Mouse (Mus musculus): ENCODE results near the gene Robo2. TPM values are rescaled to one million over a fixed set of nuclear protein-coding genes. Genes with fewer than 3 reads are reported as not detected.

The Robo2 gene
- polyA plus RNA-seq, 1 experiment = not detected

DNA sequence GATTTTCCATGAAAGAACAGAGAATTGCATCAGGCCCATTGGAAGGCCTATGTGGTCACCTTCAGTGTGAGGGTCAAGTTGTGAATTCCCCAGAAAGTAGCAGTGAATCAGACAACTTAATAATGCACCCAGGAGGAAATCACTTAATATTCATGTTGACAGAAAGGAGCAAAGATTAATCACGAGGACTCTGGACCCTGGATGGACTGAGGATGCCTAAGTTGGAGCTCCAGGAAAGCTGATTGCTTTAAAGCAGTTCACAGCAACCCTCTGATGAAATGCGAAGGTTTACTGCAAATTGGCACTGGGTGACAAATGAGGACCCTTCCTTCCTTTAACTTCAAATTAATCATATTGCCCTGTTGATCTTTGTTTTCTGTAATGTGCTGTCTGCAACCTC lies 32.2 kb downstream of the Robo2 start:
- Histone ChIP-seq H3K4me3 (ENCODE audit: insufficient read depth, low read depth, low read length) (no peak overlapping the region), H3K4me1 (ENCODE audit: control insufficient read depth, insufficient read depth, insufficient read length, low read length) (peaks cover 2% of the 10 kb centered on the region; the same call in 1 of the 2 replicates), H3K27ac (replicated peaks; ENCODE audit: low read depth, low read length) (no peak overlapping the region)

DNA sequence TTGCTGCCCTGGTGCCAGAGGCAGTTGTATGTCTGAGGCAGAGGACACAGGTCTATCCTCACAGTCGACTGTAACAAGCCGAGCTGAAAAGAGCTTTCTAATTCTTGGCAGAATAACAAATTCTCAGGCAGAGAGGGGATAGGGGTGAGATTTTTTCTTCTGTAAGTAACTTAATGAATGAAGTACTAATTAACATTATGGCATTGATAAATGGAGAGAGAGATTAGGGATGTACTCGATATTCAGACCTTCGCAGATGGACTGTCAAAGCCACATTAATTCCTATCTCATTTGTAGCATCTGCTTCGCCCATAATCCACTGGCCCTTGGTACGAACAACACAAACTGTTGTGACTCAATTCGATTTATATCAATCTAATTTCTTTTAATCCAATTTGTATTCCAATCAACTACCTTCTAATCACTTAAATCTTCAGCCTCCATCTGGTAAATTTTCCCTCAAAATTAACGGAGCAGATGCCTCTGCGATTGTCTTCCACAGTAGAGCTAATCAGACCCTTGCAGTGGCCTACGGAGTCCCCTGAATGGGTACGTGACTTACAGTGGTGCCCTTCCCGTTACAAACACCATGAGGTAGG lies 36.2 kb downstream of the Robo2 start:
- H3K4me1 ChIP-seq (ENCODE audit: control insufficient read depth, insufficient read depth, insufficient read length, low read length) = peaks cover 2% of the 10 kb centered on the region; the same call in 1 of the 2 replicates
- no peak overlapping the region for H3K27ac ChIP-seq (replicated peaks; ENCODE audit: low read depth, low read length)
- H3K4me3 ChIP-seq (ENCODE audit: insufficient read depth, low read depth, low read length) = no peak overlapping the region

DNA sequence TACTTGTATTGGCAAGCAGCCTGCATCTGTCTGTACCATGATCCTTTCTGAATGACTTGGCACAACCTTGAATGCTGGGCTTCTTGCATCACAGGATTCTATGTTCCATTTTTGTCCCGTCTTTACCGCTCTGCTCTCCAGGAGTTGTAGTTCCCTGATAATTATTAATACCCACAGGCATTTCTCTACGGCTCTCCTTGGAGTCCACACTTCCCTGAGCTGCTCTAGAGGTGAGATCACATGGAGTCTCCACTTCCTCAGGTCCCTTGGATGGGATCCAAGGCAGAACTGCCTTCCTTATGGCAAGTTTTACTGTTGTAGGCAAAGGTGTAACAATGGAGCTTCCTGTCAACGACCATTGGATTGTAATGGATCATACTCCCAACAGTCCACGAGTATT lies 37.1 kb downstream of the Robo2 start:
- Histone ChIP-seq H3K27ac (replicated peaks; ENCODE audit: low read depth, low read length) (no peak overlapping the region), H3K4me3 (ENCODE audit: insufficient read depth, low read depth, low read length) (no peak overlapping the region), H3K4me1 (ENCODE audit: control insufficient read depth, insufficient read depth, insufficient read length, low read length) (peaks cover 2% of the 10 kb centered on the region; the same call in 1 of the 2 replicates)

DNA sequence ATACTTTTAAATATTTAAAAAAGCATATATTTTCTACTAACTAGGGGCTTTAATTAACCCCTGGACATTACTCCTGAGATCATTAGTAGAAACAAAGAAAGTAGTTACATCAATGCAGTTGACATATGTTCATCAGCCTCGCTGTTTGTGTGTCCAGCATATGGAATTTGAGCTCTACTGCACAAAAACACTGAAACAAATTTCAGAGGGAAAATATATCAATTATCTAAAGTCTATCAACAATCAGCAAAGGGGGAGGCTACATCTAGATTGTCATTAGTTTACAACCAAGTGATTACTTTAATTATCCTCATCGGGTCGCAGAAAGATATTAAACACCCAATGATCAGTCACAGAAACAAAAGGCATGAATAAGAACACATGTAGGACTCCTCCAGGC lies 38.2 kb downstream of the Robo2 start:
- no peak overlapping the region for H3K4me3 ChIP-seq (ENCODE audit: insufficient read depth, low read depth, low read length)
- H3K4me1 ChIP-seq (ENCODE audit: control insufficient read depth, insufficient read depth, insufficient read length, low read length) = peaks cover 2% of the 10 kb centered on the region; the same call in 1 of the 2 replicates
- H3K27ac ChIP-seq (replicated peaks; ENCODE audit: low read depth, low read length) = no peak overlapping the region

DNA sequence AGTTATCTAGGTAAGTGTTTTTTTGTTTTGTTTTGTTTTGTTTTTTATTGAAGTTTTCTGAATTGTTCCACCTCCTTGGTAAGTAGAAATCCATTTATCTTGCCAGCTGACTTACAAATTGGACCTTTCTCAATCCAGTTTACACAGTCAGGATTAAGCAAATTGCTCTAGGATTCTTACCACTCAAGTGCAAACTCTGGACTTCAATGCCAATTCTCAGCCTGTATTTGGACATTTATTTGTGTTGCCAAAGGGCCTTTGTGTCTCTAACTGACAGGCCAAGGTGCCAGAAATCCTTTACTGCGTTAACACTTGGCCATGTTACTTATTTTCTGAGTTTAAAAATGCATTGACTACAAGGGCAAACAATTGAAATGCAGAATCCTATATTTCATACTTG lies 38.7 kb downstream of the Robo2 start:
- no peak overlapping the region for H3K4me3 ChIP-seq (ENCODE audit: insufficient read depth, low read depth, low read length)
- H3K27ac ChIP-seq (replicated peaks; ENCODE audit: low read depth, low read length) = no peak overlapping the region
- peaks cover 2% of the 10 kb centered on the region; the same call in 1 of the 2 replicates for H3K4me1 ChIP-seq (ENCODE audit: control insufficient read depth, insufficient read depth, insufficient read length, low read length)

DNA sequence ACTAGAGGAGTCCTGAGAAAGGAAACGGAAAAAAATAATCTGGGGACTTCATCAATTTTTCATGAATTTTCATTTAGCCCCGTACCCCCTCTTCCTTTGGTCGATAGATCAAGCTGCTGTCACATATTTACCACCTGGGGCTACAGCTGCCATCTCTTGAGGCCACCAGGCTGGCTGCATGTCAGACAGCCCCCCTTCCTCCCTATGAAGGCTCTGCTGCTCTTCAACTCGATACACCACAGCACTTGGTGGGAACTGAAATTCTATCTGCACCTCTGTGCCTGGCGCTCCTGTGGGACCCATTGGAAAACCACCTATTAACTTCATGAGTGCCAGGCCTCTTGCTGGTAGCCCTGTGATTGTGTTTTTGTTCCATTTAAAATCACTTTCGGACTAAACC lies 63.2 kb downstream of the Robo2 start:
- H3K4me1 ChIP-seq (ENCODE audit: control insufficient read depth, insufficient read depth, insufficient read length, low read length) = no peaks in the 10 kb centered on the region
- no peak overlapping the region for H3K27ac ChIP-seq (replicated peaks; ENCODE audit: low read depth, low read length)
- no peak overlapping the region for H3K4me3 ChIP-seq (ENCODE audit: insufficient read depth, low read depth, low read length)

DNA sequence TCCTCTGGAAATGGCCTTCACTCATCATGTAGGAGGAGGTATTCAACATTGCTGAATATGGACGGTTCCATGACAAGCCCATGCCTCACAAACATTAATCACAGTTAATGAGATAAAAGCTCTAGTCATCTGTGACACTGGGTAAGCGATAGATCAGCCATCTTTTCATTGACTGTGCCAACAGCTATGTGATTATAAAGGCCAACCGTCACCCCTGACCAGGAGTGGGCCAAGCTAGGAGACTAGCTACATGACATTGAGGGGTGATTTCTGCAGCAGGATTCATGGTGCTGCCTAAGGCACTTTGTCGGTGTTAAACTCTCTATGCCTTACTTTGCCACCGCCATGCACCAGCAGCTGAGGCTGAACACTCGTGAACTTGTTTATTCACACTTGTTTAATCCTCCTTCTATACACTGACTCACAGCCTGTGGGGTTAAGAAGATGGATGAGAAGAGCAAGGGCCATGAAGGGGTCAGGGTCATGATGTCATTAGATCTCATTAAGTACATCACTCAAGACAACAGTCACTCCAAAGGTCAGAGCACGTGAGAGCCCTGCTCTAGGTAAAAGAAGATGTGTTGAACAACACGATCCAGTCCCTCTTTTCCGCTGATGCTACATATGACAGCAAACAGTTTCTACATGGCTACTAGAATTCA lies 72.5 kb downstream of the Robo2 start:
- Histone ChIP-seq H3K27ac (replicated peaks; ENCODE audit: low read depth, low read length) (no peak overlapping the region), H3K4me1 (ENCODE audit: control insufficient read depth, insufficient read depth, insufficient read length, low read length) (no peaks in the 10 kb centered on the region), H3K4me3 (ENCODE audit: insufficient read depth, low read depth, low read length) (no peak overlapping the region)

DNA sequence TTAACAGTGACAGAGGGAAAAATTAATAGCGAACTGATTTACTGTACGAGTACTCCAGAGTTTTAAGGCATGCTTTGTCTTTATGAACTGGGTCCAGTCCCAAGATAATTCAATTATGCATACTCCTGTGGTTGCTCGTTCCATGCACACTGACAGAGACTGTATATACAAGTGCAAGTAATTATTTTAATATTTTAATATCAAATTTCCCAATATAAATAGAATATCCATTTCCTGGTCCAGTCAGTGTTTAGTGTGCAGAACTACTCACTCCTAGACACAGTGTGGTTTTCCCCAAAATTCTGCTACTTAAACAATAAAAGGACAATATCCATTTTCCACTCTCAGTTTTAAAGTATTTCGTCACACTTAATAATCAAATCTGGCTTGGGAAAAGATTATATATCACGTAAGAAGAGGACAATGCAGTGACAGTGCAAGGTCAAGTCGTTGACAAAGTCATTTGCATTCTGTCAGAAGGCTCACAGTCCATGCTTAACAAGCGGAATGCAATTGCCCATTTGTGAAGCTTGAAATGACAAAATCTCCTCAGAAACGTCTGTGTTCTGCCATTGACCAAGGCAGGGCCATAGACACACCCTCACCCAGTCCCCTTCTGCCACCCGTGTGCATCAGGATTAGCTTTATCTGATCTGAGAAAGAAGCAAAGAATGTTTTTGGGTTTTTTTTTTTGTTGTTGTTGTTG lies 89.8 kb downstream of the Robo2 start:
- Histone ChIP-seq H3K4me3 (ENCODE audit: insufficient read depth, low read depth, low read length) (no peak overlapping the region), H3K27ac (replicated peaks; ENCODE audit: low read depth, low read length) (no peak overlapping the region), H3K4me1 (ENCODE audit: control insufficient read depth, insufficient read depth, insufficient read length, low read length) (no peaks in the 10 kb centered on the region)

DNA sequence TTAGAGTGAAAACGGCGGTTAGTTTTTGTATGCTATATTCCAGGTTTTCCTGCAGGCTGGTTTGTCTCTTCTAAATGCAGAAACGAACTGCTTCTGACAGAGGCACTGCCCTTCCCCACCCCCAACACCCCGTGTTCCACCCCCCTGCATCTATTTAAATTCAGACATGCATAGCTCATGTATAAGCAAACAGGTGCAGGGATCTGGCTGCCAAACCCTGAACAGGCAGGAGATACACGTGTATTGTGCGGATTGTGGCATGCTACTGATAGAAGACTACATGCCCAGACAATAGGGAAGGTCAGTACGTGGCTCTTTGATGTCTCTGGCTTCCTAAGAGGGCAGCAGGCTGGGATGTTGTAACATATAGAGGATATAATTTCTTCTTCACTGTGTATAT lies 95.5 kb downstream of the Robo2 start:
- H3K4me1 ChIP-seq (ENCODE audit: control insufficient read depth, insufficient read depth, insufficient read length, low read length) = no peaks in the 10 kb centered on the region
- H3K27ac ChIP-seq (replicated peaks; ENCODE audit: low read depth, low read length) = no peak overlapping the region

DNA sequence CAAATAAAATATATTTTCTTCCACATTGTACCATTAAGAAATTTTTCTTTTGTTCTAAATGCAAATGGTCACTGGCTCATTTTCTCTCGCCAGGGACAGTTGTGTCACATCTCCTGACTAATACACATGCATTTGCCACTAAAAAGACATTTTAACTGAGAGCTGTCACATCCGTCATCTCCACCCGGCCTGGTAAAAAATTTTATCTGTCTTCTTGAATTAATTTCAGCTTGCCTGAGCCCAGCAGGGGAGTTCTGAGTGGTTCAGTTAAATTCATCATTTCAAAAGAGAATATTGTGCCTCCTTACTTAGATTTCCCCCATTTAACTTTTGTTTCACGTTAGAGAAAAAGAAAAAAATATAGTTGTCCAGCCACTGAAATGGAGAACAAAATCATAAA lies 98.4 kb downstream of the Robo2 start:
- no peak overlapping the region for H3K27ac ChIP-seq (replicated peaks; ENCODE audit: low read depth, low read length)
- H3K4me3 ChIP-seq (ENCODE audit: insufficient read depth, low read depth, low read length) = no peak overlapping the region

More for the DNA sequence above, 95.5 kb downstream of the Robo2 start:
- no peak overlapping the region for H3K4me3 ChIP-seq (ENCODE audit: insufficient read depth, low read depth, low read length)

DNA sequence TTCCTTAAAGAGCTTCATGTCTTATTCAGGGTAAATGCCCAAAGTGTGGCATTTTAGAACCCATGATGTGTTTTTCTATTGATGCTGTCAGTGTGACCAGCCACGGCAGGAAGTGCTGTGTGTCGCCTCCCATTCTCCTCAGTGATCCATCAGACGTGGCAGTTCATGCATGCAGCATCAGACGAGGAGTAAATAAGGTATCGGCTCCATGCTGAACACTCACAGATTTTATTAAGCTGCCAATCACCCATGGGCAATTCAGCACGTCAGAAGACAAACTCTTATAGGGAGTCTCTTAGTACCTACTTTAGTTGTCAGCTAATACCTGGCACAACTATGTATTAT lies 104.1 kb downstream of the Robo2 start:
- no peak overlapping the region for H3K27ac ChIP-seq (replicated peaks; ENCODE audit: low read depth, low read length)
- H3K4me1 ChIP-seq (ENCODE audit: control insufficient read depth, insufficient read depth, insufficient read length, low read length) = no peaks in the 10 kb centered on the region
- H3K4me3 ChIP-seq (ENCODE audit: insufficient read depth, low read depth, low read length) = no peak overlapping the region

More for the DNA sequence above, 98.4 kb downstream of the Robo2 start:
- no peaks in the 10 kb centered on the region for H3K4me1 ChIP-seq (ENCODE audit: control insufficient read depth, insufficient read depth, insufficient read length, low read length)

DNA sequence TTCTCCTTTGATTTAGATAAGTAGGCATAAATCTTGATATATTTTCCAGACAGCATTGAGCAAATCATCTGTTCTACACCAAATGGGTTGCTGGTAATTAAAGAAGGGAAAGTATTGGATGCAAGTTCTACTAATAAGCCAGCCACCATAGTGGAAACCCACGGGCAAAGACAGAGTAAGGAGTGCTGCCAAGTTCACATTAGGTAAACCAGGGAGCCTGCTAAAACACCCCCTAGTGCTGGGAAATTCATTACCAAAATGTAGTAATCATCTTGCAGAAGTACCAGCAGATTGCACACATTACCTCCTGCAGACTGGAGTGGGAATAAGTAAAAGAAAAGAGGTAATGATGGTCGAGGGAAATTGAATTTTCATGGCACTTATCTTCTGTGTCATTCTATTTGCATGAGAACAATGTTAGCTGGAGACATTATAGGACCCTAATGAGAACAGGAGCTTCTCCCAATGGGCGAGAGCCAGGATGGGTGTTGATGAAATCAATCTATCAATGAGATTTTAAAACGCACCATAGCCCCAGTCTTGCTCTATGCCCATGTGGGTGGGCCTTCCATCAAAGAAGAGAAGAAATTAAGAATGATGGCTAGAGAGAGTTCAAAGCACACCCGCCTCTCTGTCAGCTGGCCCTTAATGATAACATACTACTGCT lies 104.6 kb downstream of the Robo2 start:
- no peaks in the 10 kb centered on the region for H3K4me1 ChIP-seq (ENCODE audit: control insufficient read depth, insufficient read depth, insufficient read length, low read length)
- H3K4me3 ChIP-seq (ENCODE audit: insufficient read depth, low read depth, low read length) = no peak overlapping the region
- no peak overlapping the region for H3K27ac ChIP-seq (replicated peaks; ENCODE audit: low read depth, low read length)

DNA sequence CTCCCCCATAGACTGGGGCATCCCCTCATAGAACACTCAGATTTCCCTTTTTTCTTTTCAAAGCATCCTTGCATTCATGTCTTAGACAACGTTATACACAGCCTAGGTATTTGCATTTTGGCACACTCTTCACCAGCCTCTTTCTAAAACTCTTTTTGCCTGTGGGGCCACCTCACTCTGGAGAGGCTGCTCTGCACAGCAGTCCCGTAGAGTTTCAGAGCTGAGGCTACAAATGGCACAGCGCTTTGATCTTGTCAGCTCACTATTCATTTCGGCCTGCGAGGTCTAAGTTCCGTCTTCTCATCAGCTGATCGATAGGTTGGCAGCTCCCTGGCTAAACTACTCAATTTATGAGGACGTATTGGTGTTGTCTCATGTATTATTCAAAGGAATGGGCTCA lies 123.7 kb downstream of the Robo2 start:
- no peak overlapping the region for H3K4me3 ChIP-seq (ENCODE audit: insufficient read depth, low read depth, low read length)
- H3K27ac ChIP-seq (replicated peaks; ENCODE audit: low read depth, low read length) = no peak overlapping the region

DNA sequence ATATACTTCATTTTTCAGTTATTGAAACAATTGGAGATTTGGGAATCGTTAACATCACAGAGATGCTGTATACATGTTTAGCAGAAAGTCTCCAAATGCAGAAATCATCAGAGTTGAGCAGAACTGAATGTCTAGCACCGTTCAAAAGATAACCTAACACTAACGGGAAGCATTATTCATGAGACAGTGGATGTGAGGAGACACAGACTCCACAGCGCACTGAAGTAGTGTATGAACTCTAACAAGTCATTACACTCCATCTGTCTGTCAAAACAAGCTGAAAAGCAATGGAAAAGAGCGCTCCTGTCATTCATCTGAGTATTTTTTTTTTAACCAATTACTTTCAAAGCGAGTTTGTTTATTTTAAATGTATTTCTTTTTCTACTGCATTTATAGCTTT lies 129.1 kb downstream of the Robo2 start:
- H3K4me1 ChIP-seq (ENCODE audit: control insufficient read depth, insufficient read depth, insufficient read length, low read length) = peaks cover 3% of the 10 kb centered on the region; the same call in 1 of the 2 replicates
- no peak overlapping the region for H3K4me3 ChIP-seq (ENCODE audit: insufficient read depth, low read depth, low read length)
- H3K27ac ChIP-seq (replicated peaks; ENCODE audit: low read depth, low read length) = peak overlapping the region; percentile 34; the same call in 1 of the 2 replicates

More for the DNA sequence above, 123.7 kb downstream of the Robo2 start:
- H3K4me1 ChIP-seq (ENCODE audit: control insufficient read depth, insufficient read depth, insufficient read length, low read length) = peaks cover 3% of the 10 kb centered on the region; the same call in 1 of the 2 replicates

DNA sequence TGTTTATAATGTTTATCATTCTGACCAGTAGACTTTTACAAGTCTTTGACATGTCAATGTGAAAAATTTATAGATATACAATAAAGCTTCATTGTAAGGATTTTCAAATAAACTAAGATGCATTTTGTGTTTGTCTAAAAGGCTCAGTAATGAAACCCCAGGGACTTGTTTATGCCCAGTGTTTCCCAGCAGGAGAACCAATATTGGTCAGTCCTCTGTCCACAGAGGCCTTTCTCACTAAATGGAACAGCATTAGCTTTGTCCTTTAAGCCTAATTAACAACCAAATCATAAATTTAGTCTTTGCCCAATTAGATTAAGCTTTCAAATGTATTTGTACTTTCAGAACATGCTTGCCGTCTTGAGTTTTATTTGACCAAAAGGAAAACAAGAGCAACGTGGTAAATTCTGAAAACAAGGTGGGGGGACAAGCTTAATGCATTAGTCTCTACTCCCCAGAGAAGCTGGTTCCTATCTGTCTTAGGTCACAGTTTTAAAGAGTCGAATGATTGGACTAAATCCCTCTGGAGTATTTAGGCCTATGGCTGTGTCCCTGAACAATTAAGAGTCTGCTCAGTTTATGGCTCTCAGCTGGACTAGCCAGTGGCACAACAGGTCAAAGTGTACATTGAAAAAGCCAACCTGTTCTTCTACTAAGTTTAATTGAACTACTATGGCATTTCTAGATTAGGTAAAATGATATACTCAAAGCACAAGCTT lies 134.6 kb downstream of the Robo2 start:
- H3K4me3 ChIP-seq (ENCODE audit: insufficient read depth, low read depth, low read length) = no peak overlapping the region
- no peak overlapping the region for H3K27ac ChIP-seq (replicated peaks; ENCODE audit: low read depth, low read length)
- H3K4me1 ChIP-seq (ENCODE audit: control insufficient read depth, insufficient read depth, insufficient read length, low read length) = no peaks in the 10 kb centered on the region
